Mouse (Mus musculus): Measurements from ENCODE around the gene March1. TPM values are rescaled to one million over a fixed set of nuclear protein-coding genes. Genes with fewer than 3 reads are reported as not detected.

The March1 gene
- polyA plus RNA-seq, 1 experiment, result 2.0 TPM

DNA sequence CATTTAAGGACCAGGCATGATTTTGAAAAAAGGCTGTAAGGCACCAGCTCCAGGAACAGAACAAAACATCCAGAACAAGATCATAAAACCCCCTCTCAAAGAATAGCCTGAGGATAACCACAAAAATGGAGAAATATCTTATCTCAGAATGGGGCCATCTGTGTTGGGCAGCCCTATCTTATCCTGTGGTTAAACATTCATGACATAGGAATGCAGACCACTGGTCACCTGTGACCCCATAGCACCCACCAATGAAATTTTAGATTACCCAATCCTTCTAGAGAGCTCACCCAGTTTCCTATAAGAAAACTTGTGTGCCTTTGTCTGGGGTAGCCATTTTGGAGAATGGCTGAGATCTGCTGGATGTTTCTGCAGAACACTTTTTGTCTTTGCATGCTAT, 902.9 kb downstream of the March1 start:
- no peak for DNase-seq (ENCODE audit: low spot score)

Data from urinary bladder, adult 2 months (tissue).